Mouse (Mus musculus): ENCODE data around the gene Gm8914. TPM values are rescaled to one million over a fixed set of nuclear protein-coding genes. Genes with fewer than 3 reads are reported as not detected.

Gm8914 gene
- polyA plus RNA-seq (2017; shearing (Covaris generic)) = not detected

DNA sequence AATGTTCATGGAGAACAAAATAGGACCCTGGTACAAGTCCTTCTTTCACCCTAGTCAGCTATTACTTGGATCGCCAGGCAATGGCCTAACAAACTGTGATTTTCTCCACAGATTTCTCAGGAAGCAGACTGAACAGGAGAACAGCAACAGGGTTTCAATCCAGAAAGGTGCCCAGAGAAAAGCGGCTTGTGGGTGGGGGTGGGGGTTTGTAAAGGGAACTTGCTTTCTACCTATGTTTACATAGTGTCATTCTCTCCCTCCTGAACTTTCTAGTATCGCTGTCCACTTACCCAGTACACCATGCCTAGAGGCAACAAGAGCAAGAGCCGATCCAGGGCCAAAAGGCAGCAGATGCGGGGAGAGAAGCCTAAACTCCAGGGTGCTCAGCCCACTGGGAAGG is at the start of gene Gm8914:
Gene Gm8914 (plus strand): TSS at position 301 of the 400 bp plus-strand sequence.

Other genes with a start within 250 kb of the Gm8914 start
- not detected for gene Mageb2, start 148.4 kb upstream of the Gm8914 start, polyA plus RNA-seq (2017; shearing (Covaris generic))
- not detected for gene Gm5072, start 87.6 kb upstream of the Gm8914 start, polyA plus RNA-seq (2017; shearing (Covaris generic))
- gene 1700084M14Rik, start 95.8 kb downstream of the Gm8914 start, polyA plus RNA-seq (2017; shearing (Covaris generic)) = not detected
- gene Gm14781, start 152.1 kb downstream of the Gm8914 start, polyA plus RNA-seq (2017; shearing (Covaris generic)) = not detected

Measured in CD4-positive, CD25-positive, alpha-beta regulatory T cell (primary cell).